Mouse (Mus musculus) hindbrain, embryonic 15.5 days (tissue): ENCODE data around the gene Dennd5a. TPM values are rescaled to one million over a fixed set of nuclear protein-coding genes. Genes with fewer than 3 reads are reported as not detected.

Source experiments
- ATAC-seq: fragments of 200-750 bp; cut with Nextera tagmentation; 2 replicates; pipeline ENCODE4 v1.8.0; 2017; ENCODE audit warnings: low read depth, moderate number of reproducible peaks, moderate TSS enrichment; ENCODE audit not compliant: low FRiP score
- H3K27ac ChIP-seq: fragments of 300-500 bp; sonication (generic); replicated peaks from 2 replicates; pipeline ENCODE4 v1.5.1; 2015; ENCODE audit warnings: mild to moderate bottlenecking, inconsistent platforms
- H3K27me3 ChIP-seq: fragments of 300-500 bp; sonication (generic); 2 replicates; pipeline ENCODE4 v1.6.1; 2015; ENCODE audit warnings: control low read depth, inconsistent platforms
- H3K36me3 ChIP-seq: fragments of 300-500 bp; sonication (generic); 2 replicates; pipeline ENCODE4 v1.6.1; 2015; ENCODE audit warnings: control low read depth, inconsistent platforms
- H3K4me1 ChIP-seq: fragments of 300-500 bp; sonication (generic); replicated peaks from 2 replicates; pipeline ENCODE4 v1.6.1; 2015; ENCODE audit warnings: control low read depth, inconsistent platforms
- H3K4me2 ChIP-seq: fragments of 300-500 bp; sonication (generic); 2 replicates; pipeline ENCODE4 v1.6.1; 2015; ENCODE audit warnings: moderate library complexity, mild to moderate bottlenecking, inconsistent platforms
- H3K4me3 ChIP-seq: fragments of 300-500 bp; sonication (generic); 2 replicates; pipeline ENCODE4 v1.5.1; 2015; ENCODE audit warnings: mild to moderate bottlenecking, inconsistent platforms
- H3K9ac ChIP-seq: fragments of 300-500 bp; sonication (generic); 2 replicates; pipeline ENCODE4 v1.6.1; 2015; ENCODE audit warnings: inconsistent platforms
- H3K9me3 ChIP-seq: fragments of 300-500 bp; sonication (generic); 2 replicates; pipeline ENCODE4 v1.6.1; 2016; ENCODE audit warnings: control low read depth, inconsistent platforms
- WGBS: fragments of 180-500 bp; shearing (Covaris S2); methylation state at CpG from one replicate; pipeline ENCODE4 v1.1.7; 2015; 5-methylcytosine and 5-hydroxymethylcytosine counted together
- polyA plus RNA-seq: library from polyadenylated mRNA; unstranded; fragments of >200 nt; fragmentation: Nextera tagmentation; extraction: Ambion mirVana; gene quantifications from 2 replicates; pipeline ENCODE4 v1.2.1, GENCODE M21; 2015

Gene Dennd5a
- polyA plus RNA-seq, 1 experiment from 2014 or later = 44.6 TPM

DNA sequence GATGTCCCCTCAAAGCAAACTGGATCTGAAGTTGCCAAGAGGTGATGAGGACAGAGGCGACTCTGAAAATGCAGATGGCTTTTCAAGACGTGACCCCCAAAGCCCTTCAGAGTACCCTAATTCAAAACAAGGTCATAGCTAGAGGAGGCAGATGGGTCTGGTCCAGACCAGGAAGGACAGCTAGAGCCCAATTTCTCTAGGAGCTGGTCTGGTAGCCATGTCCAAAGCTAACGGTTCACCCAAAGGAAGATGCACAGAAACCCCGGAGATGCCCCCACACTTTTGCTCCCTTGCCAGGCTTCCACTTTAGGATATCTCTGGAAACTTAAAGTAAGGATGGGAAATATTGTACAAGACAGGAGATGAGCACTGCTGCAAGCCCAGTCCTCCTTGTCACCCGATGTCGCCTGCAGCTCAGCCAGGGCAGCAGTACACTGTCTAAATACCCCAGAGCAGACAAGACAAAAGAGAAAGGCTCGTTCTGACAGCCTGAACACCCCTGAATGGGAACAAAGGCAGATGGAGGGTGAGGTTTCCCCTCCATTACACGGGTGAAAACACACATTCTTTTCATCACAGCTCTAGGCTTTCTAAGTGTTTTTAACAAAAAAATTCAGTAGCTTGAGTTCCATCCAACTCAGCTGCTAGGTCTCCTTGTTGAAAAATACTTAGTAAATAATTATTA lies 110.4 kb downstream of the Dennd5a start:
- Histone ChIP-seq H3K4me2 (no peak overlapping the region), H3K27ac (no peak overlapping the region), H3K9me3 (no peaks in the 10 kb centered on the region), H3K36me3 (no peaks in the 10 kb centered on the region), H3K27me3 (no peaks in the 10 kb centered on the region), H3K4me1 (peaks cover 15% of the 10 kb centered on the region; the same call in 1 of the 2 replicates), H3K9ac (no peak overlapping the region), H3K4me3 (no peak overlapping the region)
- no peak for ATAC-seq
- 25% methylated on average over 8 of the region's 8 CpGs for WGBS

DNA sequence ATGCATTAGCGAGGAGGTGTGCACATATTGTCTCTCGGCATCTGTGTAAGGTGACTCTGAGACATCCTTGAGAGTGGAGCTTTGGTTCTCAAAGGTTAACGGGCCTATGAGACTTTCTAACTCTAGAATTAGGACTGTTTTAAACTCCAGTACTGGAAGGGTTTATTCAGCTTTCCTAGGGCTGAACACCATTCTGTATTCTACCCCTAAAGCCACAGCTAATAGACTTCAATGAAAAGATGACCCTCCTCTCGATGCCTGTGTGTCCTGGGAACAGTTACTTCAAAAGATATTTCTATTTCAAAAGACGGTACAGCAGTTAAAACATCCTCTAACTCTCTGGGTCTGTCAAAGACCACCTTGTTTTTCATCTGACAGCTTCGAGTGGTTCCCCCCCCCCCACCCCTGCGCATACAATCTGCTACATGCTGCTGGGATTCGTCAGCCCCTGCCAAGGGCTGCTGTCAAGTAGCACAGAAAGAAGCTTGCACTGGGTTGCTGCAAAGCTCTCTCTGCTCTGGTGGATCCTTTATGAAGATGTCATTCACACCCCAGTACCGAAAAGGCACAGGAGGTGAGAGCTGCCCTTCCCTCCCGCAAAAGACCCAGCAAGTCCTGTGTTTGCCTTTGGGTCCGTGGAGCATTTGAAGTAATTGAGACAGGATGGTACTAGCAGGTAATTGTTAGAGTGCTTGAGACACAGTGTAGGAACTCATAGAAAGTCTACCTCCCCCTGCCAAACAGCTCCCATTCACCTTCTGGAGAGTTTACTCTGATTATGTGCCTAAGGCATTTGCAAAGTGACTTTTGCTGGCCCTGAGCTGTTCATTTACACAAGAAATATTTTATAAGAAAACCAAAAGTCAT lies 111.2 kb downstream of the Dennd5a start:
- H3K9me3 ChIP-seq = no peaks in the 10 kb centered on the region
- no peak overlapping the region for H3K9ac ChIP-seq
- ATAC-seq = peak; percentile 68; the same call in 1 of the 2 replicates

DNA sequence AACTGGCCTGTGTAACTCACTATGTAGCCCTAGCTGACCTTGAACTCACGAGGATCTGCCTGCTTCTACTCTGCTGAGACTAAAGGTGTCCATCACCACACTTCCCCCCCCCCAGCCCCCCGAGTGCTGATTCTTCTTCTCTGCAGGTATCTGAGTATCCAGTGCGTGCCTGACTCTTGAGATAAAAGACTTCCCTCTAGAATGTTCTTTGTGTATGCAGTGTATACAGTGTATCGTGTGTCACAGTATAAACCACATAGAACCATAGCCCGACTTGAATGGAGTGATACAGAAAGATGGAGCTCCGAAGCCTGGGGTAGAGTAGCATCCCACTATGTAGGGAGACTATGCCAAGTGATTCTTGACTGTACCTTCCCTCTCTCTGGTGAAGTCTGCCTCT lies 116.2 kb downstream of the Dennd5a start:
- no peak overlapping the region for H3K4me3 ChIP-seq
- no peaks in the 10 kb centered on the region for H3K27me3 ChIP-seq
- H3K4me2 ChIP-seq = no peak overlapping the region
- H3K4me1 ChIP-seq = peaks cover 9% of the 10 kb centered on the region
- ATAC-seq = no peak
- H3K9me3 ChIP-seq = no peaks in the 10 kb centered on the region
- no peaks in the 10 kb centered on the region for H3K36me3 ChIP-seq
- H3K27ac ChIP-seq = no peak overlapping the region
- H3K9ac ChIP-seq = no peak overlapping the region
- WGBS = 87% methylated on average over 6 of the region's 6 CpGs

More for the DNA sequence above, 111.2 kb downstream of the Dennd5a start:
- Histone ChIP-seq H3K4me3 (no peak overlapping the region), H3K4me1 (peaks cover 15% of the 10 kb centered on the region; the same call in 1 of the 2 replicates), H3K36me3 (no peaks in the 10 kb centered on the region), H3K27me3 (no peaks in the 10 kb centered on the region), H3K27ac (no peak overlapping the region), H3K4me2 (no peak overlapping the region)
- 33% methylated on average over 11 of the region's 11 CpGs for WGBS

Other genes with a start within 250 kb of the Dennd5a start
- gene BC051019, start 236.6 kb downstream of the Dennd5a start, polyA plus RNA-seq = 0.09 and 0.32 TPM in 2 replicates
- gene Ascl3, start 228.7 kb downstream of the Dennd5a start, polyA plus RNA-seq = 0.24 TPM in 1 of 2 replicates, not detected in the other
- gene Tmem9b, start 207.6 kb downstream of the Dennd5a start, polyA plus RNA-seq = 124 and 126 TPM in 2 replicates
- 11.9 and 13.4 TPM in 2 replicates for gene Nrip3, start 178.4 kb downstream of the Dennd5a start, polyA plus RNA-seq
- gene Scube2, start 94.8 kb downstream of the Dennd5a start, polyA plus RNA-seq = 2.1 and 3.3 TPM in 2 replicates
- 61.8 and 65.6 TPM in 2 replicates for gene Tmem41b, start 26.5 kb upstream of the Dennd5a start, polyA plus RNA-seq
- gene Ipo7, start 57.8 kb upstream of the Dennd5a start, polyA plus RNA-seq = 41.2 and 44.9 TPM in 2 replicates
- 15.1 and 15.5 TPM in 2 replicates for gene Zfp143, start 100.7 kb upstream of the Dennd5a start, polyA plus RNA-seq
- 7.3 and 7.9 TPM in 2 replicates for gene Wee1, start 161.6 kb upstream of the Dennd5a start, polyA plus RNA-seq